Mouse (Mus musculus) regulatory T cell (primary cell): ENCODE measurements around the gene Jmjd6.

Experiments
- in situ Hi-C: fragments of 300-600 bp; cut with MboI, MseI; formaldehyde crosslinking; loops from one replicate; pipeline ENCODE4 v1.15.1; 2025; ENCODE audit warnings: high pct_unique_total_duplicates

Jmjd6 gene

GRCm38 (mm10) chr11:116807526-116807925 lies 35.7 kb downstream of the Jmjd6 start:
- in situ Hi-C loops = loop anchor here (5.0 kb wide), 1 partner anchor 165 kb away; no protein-coding TSS in a partner anchor

DNA sequence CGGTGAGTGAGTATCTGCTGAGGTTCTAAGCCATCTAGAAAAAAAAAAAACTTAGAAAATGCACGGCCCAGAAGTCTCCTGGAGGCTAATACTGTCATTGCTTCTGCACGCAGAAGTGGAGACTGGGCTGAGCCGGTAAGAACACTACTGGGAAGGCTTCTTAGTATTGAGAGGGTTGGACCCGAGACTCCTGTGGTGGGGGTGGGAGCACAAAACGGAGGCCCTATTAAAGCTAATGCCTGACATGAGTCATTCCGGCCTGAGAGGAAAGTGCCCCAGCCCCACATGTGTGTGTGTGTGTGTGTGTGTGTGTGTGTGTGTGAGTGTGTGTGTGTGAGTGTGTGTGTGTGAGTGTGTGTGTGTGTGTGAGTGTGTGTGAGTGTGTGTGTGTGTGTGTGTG lies 36.1 kb downstream of the Jmjd6 start:
- in situ Hi-C loops = loop anchor here (5.0 kb wide), 1 partner anchor 165 kb away; no protein-coding TSS in a partner anchor

- in situ Hi-C loops = loop anchor here (5.0 kb wide), 1 partner anchor 164 kb away; no protein-coding TSS in a partner anchor
Observed at GRCm38 (mm10) chr11:116806136-116807071, 36.8 kb downstream of the Jmjd6 start.

DNA sequence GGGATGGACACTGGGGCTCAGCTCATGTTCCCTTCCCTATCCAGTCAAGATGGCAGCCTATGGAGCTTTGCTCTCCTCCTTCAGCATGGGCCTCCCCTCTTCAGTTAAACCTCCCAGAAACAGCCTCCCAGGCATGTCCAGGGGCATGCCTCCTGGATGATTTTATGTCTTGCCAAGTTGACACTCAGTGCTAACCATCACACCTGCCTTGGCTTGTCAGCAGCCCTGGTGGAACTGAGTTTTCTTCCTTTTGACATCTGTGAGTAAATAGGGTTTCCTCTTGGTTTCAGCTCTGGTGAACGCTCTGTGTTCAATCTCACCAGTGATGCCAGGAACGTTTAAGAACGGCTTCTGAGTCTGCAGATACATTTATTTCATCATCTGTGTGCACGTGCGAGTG lies 40.5 kb downstream of the Jmjd6 start:
- in situ Hi-C loops = no loop called here

DNA sequence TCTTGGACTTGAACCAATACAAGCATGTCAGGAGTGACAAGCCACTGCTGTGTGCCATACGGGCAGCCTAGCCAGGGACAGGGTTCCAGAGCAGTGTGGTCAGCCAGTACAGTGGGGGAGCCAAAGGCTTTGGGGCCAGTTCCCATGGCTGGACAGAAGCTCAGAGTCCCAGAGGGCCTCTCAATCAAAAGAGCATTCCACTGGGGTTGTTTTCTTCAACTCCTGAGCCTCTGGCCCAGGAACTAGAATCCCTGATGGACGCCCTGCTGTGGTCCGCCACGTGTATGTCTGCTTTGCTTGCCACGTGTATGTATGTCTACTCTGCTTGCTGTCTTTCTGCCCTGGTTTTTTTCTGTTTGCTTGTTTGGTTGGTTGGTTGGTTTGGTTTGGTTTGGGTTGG lies 42.1 kb downstream of the Jmjd6 start:
- in situ Hi-C loops = no loop called here

DNA sequence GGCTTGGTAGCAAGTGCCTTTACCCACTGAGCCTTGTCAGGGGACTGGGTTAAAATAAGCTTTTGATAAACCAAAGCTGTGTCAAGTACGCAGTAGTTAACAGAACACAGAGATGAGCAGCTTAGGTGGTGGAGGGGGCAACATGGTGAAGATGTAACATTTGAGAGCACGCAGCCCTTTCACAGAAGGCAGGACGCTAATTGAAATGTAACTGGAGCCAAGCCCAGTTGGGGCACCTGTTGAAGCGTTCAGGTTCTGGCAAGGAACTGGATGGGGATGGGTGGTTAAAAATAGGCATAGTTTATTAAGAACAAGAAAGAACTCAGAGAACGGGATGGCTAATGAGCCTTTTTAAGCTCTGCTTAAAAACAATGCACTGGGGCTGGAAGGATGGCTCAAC lies 43.9 kb downstream of the Jmjd6 start:
- in situ Hi-C loops = no loop called here
